Mouse (Mus musculus) heart, embryonic 14.5 days (tissue): ENCODE data around the gene Preb. TPM values are rescaled to one million over a fixed set of nuclear protein-coding genes. Genes with fewer than 3 reads are reported as not detected.

Source experiments
- ATAC-seq: fragments of 200-750 bp; cut with Nextera tagmentation; 2 replicates; pipeline ENCODE4 v1.8.0; 2017; ENCODE audit warnings: low read depth, moderate TSS enrichment; ENCODE audit not compliant: insufficient number of reproducible peaks, insufficient read depth, low FRiP score
- H3K27ac ChIP-seq, 2 experiments: fragments of 200-500 bp in 1 of 2; fragments of 300-500 bp in 1 of 2; sonication (generic) in 1 of 2; replicated peaks in 1 of 2; 2 replicates each; pipeline ENCODE4 v1.5.1; 2012 to 2014; ENCODE audit warnings: low read depth in 2 of 2, low read length in 2 of 2, control low read depth in 1 of 2, mild to moderate bottlenecking in 1 of 2, mixed read lengths in 1 of 2; ENCODE audit not compliant: control insufficient read depth in 1 of 2, insufficient read depth in 1 of 2
- H3K27me3 ChIP-seq: fragments of 300-500 bp; sonication (generic); 2 replicates; pipeline ENCODE4 v1.6.1; 2014; ENCODE audit warnings: mild to moderate bottlenecking, low read length, control low read depth; ENCODE audit not compliant: control insufficient read depth, insufficient read depth
- H3K36me3 ChIP-seq: fragments of 300-500 bp; sonication (generic); 2 replicates; pipeline ENCODE4 v1.6.1; 2014; ENCODE audit warnings: mild to moderate bottlenecking, control low read depth, low read length, mixed read lengths; ENCODE audit not compliant: control insufficient read depth, insufficient read depth
- H3K4me1 ChIP-seq, 2 experiments: fragments of 200-500 bp in 1 of 2; fragments of 300-500 bp in 1 of 2; sonication (generic) in 1 of 2; 2 replicates each; pipeline ENCODE4 v1.6.1; 2012 to 2014; ENCODE audit warnings: low read length in 2 of 2, control low read depth in 1 of 2, mixed read lengths in 1 of 2; ENCODE audit not compliant: control insufficient read depth in 2 of 2, insufficient read depth in 2 of 2
- H3K4me2 ChIP-seq: fragments of 300-500 bp; sonication (generic); 2 replicates; pipeline ENCODE4 v1.6.1; 2014; ENCODE audit warnings: mild to moderate bottlenecking, low read length
- H3K4me3 ChIP-seq, 2 experiments: fragments of 200-500 bp in 1 of 2; fragments of 300-500 bp in 1 of 2; sonication (generic) in 1 of 2; 2 replicates each; pipeline ENCODE4 v1.5.1; 2012 to 2014; ENCODE audit warnings: low read length in 2 of 2, mild to moderate bottlenecking in 2 of 2, control low read depth in 1 of 2, low read depth in 1 of 2, moderate library complexity in 1 of 2; ENCODE audit not compliant: control insufficient read depth in 1 of 2, insufficient read depth in 1 of 2
- H3K9ac ChIP-seq: fragments of 300-500 bp; sonication (generic); 2 replicates; pipeline ENCODE4 v1.6.1; 2014; ENCODE audit warnings: mild to moderate bottlenecking, low read length
- H3K9me3 ChIP-seq: fragments of 300-500 bp; sonication (generic); 2 replicates; pipeline ENCODE4 v1.6.1; 2016; ENCODE audit warnings: low read length, control low read depth; ENCODE audit not compliant: control insufficient read depth
- WGBS: fragments of 180-500 bp; shearing (Covaris S2); extraction: QIAGEN DNeasy Blood & Tissue Kit; methylation state at CpG from one replicate; pipeline ENCODE4 v1.1.7; 2014; 5-methylcytosine and 5-hydroxymethylcytosine counted together
- polyA plus RNA-seq: library from polyadenylated mRNA; unstranded; fragments of >200 nt; fragmentation: Nextera tagmentation; extraction: Ambion mirVana; gene quantifications from 2 replicates; pipeline ENCODE4 v1.2.1, GENCODE M21; 2014

Preb gene
- polyA plus RNA-seq, 1 experiment from 2014 or later: 59.5 TPM

DNA sequence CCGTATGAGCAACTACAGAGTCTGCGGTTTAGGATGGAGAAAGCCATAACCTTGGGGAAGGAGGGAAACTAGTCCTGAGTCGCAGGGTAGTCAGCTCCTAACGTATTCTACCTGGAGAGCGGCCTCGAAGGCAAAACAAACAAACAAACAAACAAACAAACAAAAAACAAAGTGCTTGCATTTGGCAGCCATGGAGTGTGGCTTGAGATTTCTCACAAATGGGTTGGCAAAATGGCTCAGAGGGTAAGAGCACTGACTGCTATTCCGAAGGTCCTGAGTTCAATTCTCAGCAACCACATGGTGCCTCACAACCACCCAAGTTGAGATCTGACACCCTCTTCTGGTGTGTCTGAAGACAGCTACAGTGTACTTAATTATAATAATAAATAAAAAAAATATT, 50.3 kb downstream of the Preb start:
- H3K9me3 ChIP-seq: no peaks in the 10 kb centered on the region
- H3K4me2 ChIP-seq: no peak overlapping the region
- peak overlapping the region; percentile 95 for H3K27ac ChIP-seq
- ATAC-seq: no peak
- peaks cover 47 to 59% of the 10 kb centered on the region in 2 experiments for H3K4me1 ChIP-seq
- peaks cover 13% of the 10 kb centered on the region for H3K36me3 ChIP-seq
- no peaks in the 10 kb centered on the region for H3K27me3 ChIP-seq
- 80% methylated on average over 7 of the region's 7 CpGs for WGBS
- H3K4me3 ChIP-seq: no peak overlapping the region
- no peak overlapping the region for H3K9ac ChIP-seq

DNA sequence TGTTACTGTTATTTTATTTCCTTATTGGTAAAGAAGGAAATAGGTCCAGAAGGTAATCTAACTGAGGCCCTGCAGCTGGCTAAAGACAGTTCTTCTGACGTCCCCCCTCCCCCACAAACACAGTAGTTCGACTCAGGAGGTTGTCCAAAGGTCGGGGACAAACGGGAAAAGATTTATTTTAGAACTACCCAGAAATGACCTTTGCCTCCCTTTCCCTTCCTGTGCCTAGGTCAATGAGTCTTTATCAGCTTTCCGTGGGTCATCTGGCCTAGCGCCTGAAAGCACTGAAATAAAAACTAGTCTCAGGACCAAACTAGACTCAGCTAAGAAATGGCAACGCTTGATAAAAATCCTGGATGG, 50.9 kb downstream of the Preb start:
- H3K27me3 ChIP-seq: no peaks in the 10 kb centered on the region
- H3K9me3 ChIP-seq: no peaks in the 10 kb centered on the region
- no peak for ATAC-seq
- H3K36me3 ChIP-seq: peaks cover 19% of the 10 kb centered on the region
- H3K4me3 ChIP-seq: no peak overlapping the region
- H3K9ac ChIP-seq: peak overlapping the region; percentile 81
- WGBS: 18% methylated on average over 7 of the region's 7 CpGs
- peak overlapping the region; percentile 95 for H3K27ac ChIP-seq
- peaks cover 45 to 59% of the 10 kb centered on the region in 2 experiments for H3K4me1 ChIP-seq
- H3K4me2 ChIP-seq: peak overlapping the region; percentile 74

DNA sequence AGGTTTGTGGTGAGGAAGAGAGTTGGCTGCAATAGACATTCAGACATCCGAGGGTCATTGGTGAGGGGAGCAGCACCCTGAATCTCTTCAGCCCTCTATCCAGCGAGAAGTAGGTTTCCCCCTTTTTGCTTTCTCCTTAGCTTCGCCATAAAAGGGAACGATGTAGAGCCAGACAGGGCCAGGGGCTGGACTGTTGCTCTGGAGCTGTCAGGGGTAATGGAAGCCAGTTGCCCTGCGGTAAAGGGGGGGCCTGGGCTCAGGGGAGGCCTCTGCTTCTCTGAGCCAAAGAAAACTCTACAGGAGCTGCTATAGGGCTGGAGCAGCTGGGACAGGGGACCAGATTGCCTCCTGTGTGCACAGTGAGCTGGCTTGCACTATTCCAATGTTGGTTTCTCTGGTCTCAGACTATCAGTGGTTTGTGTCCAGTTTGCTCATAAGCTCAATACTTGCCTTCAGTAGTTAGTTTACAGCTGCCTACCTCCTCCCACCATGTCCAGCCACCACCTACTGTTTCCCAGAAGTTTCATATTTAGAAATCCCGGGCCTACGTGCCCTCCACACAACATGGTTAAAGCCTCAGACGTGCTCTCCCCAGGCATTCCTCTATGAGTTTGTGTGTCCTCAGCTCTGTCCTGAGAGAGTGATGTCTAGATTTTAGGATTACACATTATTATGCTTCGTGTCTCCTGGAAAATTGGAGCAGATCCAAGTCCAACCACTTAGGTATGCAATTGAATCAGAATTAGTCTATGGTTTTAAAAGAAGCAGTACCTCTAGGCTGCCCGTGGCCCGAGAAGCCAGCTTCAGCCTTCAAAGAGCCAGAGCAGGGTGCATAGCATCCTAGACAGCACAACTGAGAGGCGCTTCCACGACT, 51.5 kb downstream of the Preb start:
- peaks cover 40 to 54% of the 10 kb centered on the region in 2 experiments for H3K4me1 ChIP-seq
- H3K9ac ChIP-seq: peak overlapping the region; percentile 81
- peak overlapping the region; percentile 69 to 77 for H3K4me3 ChIP-seq
- peak; percentile 57 for ATAC-seq
- H3K4me2 ChIP-seq: peak overlapping the region; percentile 74
- 19% methylated on average over 13 of the region's 13 CpGs for WGBS
- peak overlapping the region; percentile 95 for H3K27ac ChIP-seq
- H3K9me3 ChIP-seq: no peaks in the 10 kb centered on the region
- peaks cover 25% of the 10 kb centered on the region for H3K36me3 ChIP-seq
- no peaks in the 10 kb centered on the region for H3K27me3 ChIP-seq

DNA sequence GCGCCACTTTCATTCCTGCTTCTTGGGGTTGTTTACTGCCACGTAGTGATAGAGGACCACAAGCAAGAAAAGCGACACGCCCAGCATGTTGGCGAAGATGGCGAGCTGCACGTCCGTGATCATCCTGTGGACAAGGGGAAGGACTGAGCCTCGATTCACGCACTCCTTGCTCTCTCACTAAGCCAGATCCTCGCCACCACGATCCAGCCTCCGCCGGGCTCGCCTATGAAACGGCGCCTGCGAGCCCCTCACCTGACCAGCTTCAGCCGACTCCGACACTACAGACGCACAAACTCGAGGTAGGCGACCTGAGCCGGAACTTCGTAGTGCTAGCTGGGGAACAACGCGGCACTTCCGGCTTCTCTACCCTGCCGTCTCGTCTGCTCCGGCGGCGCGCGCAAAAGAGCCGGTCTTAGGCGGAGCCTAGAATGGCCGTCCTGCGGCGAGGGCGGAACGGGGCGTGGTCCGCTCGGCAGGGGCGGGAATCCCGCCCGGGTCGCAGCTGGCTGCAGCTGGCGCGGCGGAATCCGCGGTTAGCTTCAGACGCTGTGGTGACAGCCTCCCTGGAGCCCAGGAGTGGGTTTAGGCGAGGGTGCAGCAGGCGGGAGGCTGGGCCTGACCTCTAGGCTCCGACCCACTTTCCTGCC, 52.6 kb downstream of the Preb start, which contains the start of gene Ost4:
Ost4 (minus strand) TSS at position 376 of the 647 bp plus-strand sequence.
- H3K4me2 ChIP-seq: peak within 1 kb of the TSS; percentile 74
- H3K4me1 ChIP-seq: peaks cover 32 to 44% of the 10 kb centered on the region in 2 experiments

DNA sequence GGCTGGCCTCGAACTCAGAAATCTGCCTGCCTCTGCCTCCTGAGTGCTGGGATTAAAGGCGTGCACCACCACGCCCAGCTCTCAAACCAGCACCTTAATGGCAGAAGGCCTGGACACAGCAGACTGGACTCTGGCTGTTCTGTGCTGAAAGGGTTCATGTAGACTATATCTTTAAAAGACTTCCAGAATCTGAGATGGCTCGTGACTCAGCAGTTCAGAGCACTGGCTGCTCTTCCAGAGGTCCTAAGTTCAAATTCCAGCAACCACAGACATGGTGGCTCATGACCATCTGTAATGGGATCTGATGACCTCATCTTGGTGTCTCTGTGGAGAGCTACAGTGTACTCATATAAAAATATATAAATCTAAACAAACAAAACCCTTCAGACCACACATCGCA, 58.3 kb downstream of the Preb start:
- no peak for ATAC-seq
- no peaks in the 10 kb centered on the region for H3K9me3 ChIP-seq
- no peak overlapping the region for H3K9ac ChIP-seq
- peaks cover 2 to 3% of the 10 kb centered on the region in 2 experiments; a peak in 3 of 4 replicates for H3K4me1 ChIP-seq
- no peak overlapping the region for H3K4me3 ChIP-seq
- H3K27ac ChIP-seq: no peak overlapping the region
- WGBS: 93% methylated on average over 5 of the region's 5 CpGs
- no peaks in the 10 kb centered on the region for H3K27me3 ChIP-seq
- peaks cover 76% of the 10 kb centered on the region for H3K36me3 ChIP-seq
- H3K4me2 ChIP-seq: no peak overlapping the region

More for the DNA sequence above, 52.6 kb downstream of the Preb start, which contains the start of gene Ost4:
- H3K9me3 ChIP-seq: no peaks in the 10 kb centered on the region
- H3K36me3 ChIP-seq: peaks cover 36% of the 10 kb centered on the region
- H3K27me3 ChIP-seq: no peaks in the 10 kb centered on the region
- H3K9ac ChIP-seq: peak within 1 kb of the TSS; percentile 86
- H3K27ac ChIP-seq: peak within 1 kb of the TSS; percentile 95
- under 1% methylated on average over 51 of the region's 58 CpGs for WGBS
- H3K4me3 ChIP-seq: peak within 1 kb of the TSS; percentile 69 to 77
- ATAC-seq: peak; percentile 88

Other genes with a start within 250 kb of the Preb start
- gene Dpysl5, start 248.8 kb downstream of the Preb start, polyA plus RNA-seq: 1.6 and 3.3 TPM in 2 replicates
- gene Mapre3, start 145.7 kb downstream of the Preb start, polyA plus RNA-seq: 14.4 and 18.4 TPM in 2 replicates
- gene Tmem214, start 92.3 kb downstream of the Preb start, polyA plus RNA-seq: 43.7 and 48.6 TPM in 2 replicates
- 10.5 and 10.8 TPM in 2 replicates for gene Agbl5, start 71.7 kb downstream of the Preb start, polyA plus RNA-seq
- gene Ost4, start 52.6 kb downstream of the Preb start, polyA plus RNA-seq: 437 and 480 TPM in 2 replicates
- 91.8 and 108 TPM in 2 replicates for gene Emilin1, start 47.0 kb downstream of the Preb start, polyA plus RNA-seq
- 9.7 and 12.1 TPM in 2 replicates for gene Khk, start 38.9 kb downstream of the Preb start, polyA plus RNA-seq
- gene Cgref1, start 14.8 kb downstream of the Preb start, polyA plus RNA-seq: 2.0 and 3.8 TPM in 2 replicates
- 0.07 and 0.15 TPM in 2 replicates for gene Tcf23, start 8.3 kb upstream of the Preb start, polyA plus RNA-seq
- gene Atraid, start 88.0 kb upstream of the Preb start, polyA plus RNA-seq: 142 and 156 TPM in 2 replicates
- 6.5 and 7.2 TPM in 2 replicates for gene Slc5a6, start 88.6 kb upstream of the Preb start, polyA plus RNA-seq
- 13.3 and 14.3 TPM in 2 replicates for gene Cad, start 94.4 kb upstream of the Preb start, polyA plus RNA-seq
- gene Dnajc5g, start 145.9 kb upstream of the Preb start, polyA plus RNA-seq: not detected in 2 replicates
- gene Slc30a3, start 147.9 kb upstream of the Preb start, polyA plus RNA-seq: 0.26 and 0.43 TPM in 2 replicates
- 7.0 and 9.3 TPM in 2 replicates for gene Trim54, start 156.4 kb upstream of the Preb start, polyA plus RNA-seq
- not detected in 2 replicates for gene Ucn, start 178.5 kb upstream of the Preb start, polyA plus RNA-seq
- gene Mpv17, start 193.9 kb upstream of the Preb start, polyA plus RNA-seq: 98.9 and 111 TPM in 2 replicates
- 1.1 and 2.0 TPM in 2 replicates for gene Gm29609, start 219.6 kb upstream of the Preb start, polyA plus RNA-seq
- gene Gtf3c2, start 219.8 kb upstream of the Preb start, polyA plus RNA-seq: 39.9 and 42.6 TPM in 2 replicates
- gene Snx17, start 232.9 kb upstream of the Preb start, polyA plus RNA-seq: 118 and 120 TPM in 2 replicates
- 50.7 and 52.5 TPM in 2 replicates for gene Eif2b4, start 233.1 kb upstream of the Preb start, polyA plus RNA-seq
- gene Zfp513, start 241.9 kb upstream of the Preb start, polyA plus RNA-seq: 3.3 and 4.3 TPM in 2 replicates